Mouse (Mus musculus): ENCODE measurements around the gene Ddx17. TPM values are rescaled to one million over a fixed set of nuclear protein-coding genes. Genes with fewer than 3 reads are reported as not detected.

The Ddx17 gene
- polyA plus RNA-seq, 1 experiment from 2014 or later = 78.6 TPM

- Histone ChIP-seq H3K27me3 (replicated peaks; ENCODE audit: control insufficient read depth, insufficient read depth, low read length) (no peaks in the 10 kb centered on the region), H3K4me2 (ENCODE audit: low read length) (no peak overlapping the region), H3K4me1 (replicated peaks; ENCODE audit: control insufficient read depth, insufficient read depth, low read length) (peaks cover 17% of the 10 kb centered on the region), H3K9me3 (ENCODE audit: control insufficient read depth, low read length) (no peaks in the 10 kb centered on the region), H3K9ac (ENCODE audit: low read length) (no peak overlapping the region), H3K27ac (ENCODE audit: low read depth) (no peak overlapping the region), H3K36me3 (ENCODE audit: control insufficient read depth, insufficient read depth, low read length) (peaks cover 15% of the 10 kb centered on the region), H3K4me3 (ENCODE audit: low read depth, low read length) (no peak overlapping the region)
- ATAC-seq (replicated peaks; ENCODE audit: low FRiP score, low TSS enrichment, low read depth) (no peak), DNase-seq (ENCODE audit: low spot score) (no peak)
- 92% methylated on average over 2 of the region's 2 CpGs for WGBS
Measured at GRCm38 (mm10) chr15:79548226-79548625, 1.7 kb upstream of the Ddx17 start.

GRCm38 (mm10) chr15:79547289-79547820, 814 bp upstream of the Ddx17 start:
- peak overlapping the region; percentile 100 for H3K9ac ChIP-seq (ENCODE audit: low read length)
- H3K4me3 ChIP-seq (ENCODE audit: low read depth, low read length) = peak overlapping the region; percentile 98
- H3K4me2 ChIP-seq (ENCODE audit: low read length) = peak overlapping the region; percentile 98
- peak overlapping the region; percentile 98 for H3K27ac ChIP-seq (ENCODE audit: low read depth)
- no peak for ATAC-seq (replicated peaks; ENCODE audit: low FRiP score, low TSS enrichment, low read depth)
- H3K36me3 ChIP-seq (ENCODE audit: control insufficient read depth, insufficient read depth, low read length) = peaks cover 24% of the 10 kb centered on the region
- WGBS = 79% methylated on average over 17 of the region's 17 CpGs
- H3K27me3 ChIP-seq (replicated peaks; ENCODE audit: control insufficient read depth, insufficient read depth, low read length) = no peaks in the 10 kb centered on the region
- peaks cover 17% of the 10 kb centered on the region for H3K4me1 ChIP-seq (replicated peaks; ENCODE audit: control insufficient read depth, insufficient read depth, low read length)
- no peak for DNase-seq (ENCODE audit: low spot score)
- no peaks in the 10 kb centered on the region for H3K9me3 ChIP-seq (ENCODE audit: control insufficient read depth, low read length)

- Histone ChIP-seq H3K27ac (ENCODE audit: low read depth) (peak overlapping the region; percentile 98), H3K4me3 (ENCODE audit: low read depth, low read length) (peak overlapping the region; percentile 98), H3K4me2 (ENCODE audit: low read length) (peak overlapping the region; percentile 98), H3K36me3 (ENCODE audit: control insufficient read depth, insufficient read depth, low read length) (peaks cover 36% of the 10 kb centered on the region), H3K9me3 (ENCODE audit: control insufficient read depth, low read length) (no peaks in the 10 kb centered on the region), H3K4me1 (replicated peaks; ENCODE audit: control insufficient read depth, insufficient read depth, low read length) (peaks cover 17% of the 10 kb centered on the region), H3K27me3 (replicated peaks; ENCODE audit: control insufficient read depth, insufficient read depth, low read length) (no peaks in the 10 kb centered on the region), H3K9ac (ENCODE audit: low read length) (peak overlapping the region; percentile 100)
- ATAC-seq (replicated peaks; ENCODE audit: low FRiP score, low TSS enrichment, low read depth) (peak; percentile 74), DNase-seq (ENCODE audit: low spot score) (no peak)
- WGBS = 0% methylated on average over 52 of the region's 52 CpGs
Measured at GRCm38 (mm10) chr15:79545921-79546399, 581 bp downstream of the Ddx17 start.

- DNase-seq (ENCODE audit: low spot score) = no peak
- H3K9me3 ChIP-seq (ENCODE audit: control insufficient read depth, low read length) = no peaks in the 10 kb centered on the region
- peak overlapping the region; percentile 98 for H3K27ac ChIP-seq (ENCODE audit: low read depth)
- H3K4me3 ChIP-seq (ENCODE audit: low read depth, low read length) = peak overlapping the region; percentile 98
- peaks cover 17% of the 10 kb centered on the region for H3K4me1 ChIP-seq (replicated peaks; ENCODE audit: control insufficient read depth, insufficient read depth, low read length)
- 3% methylated on average over 3 of the region's 3 CpGs for WGBS
- ATAC-seq (replicated peaks; ENCODE audit: low FRiP score, low TSS enrichment, low read depth) = no peak
- H3K9ac ChIP-seq (ENCODE audit: low read length) = peak overlapping the region; percentile 100
- peaks cover 41% of the 10 kb centered on the region for H3K36me3 ChIP-seq (ENCODE audit: control insufficient read depth, insufficient read depth, low read length)
- H3K4me2 ChIP-seq (ENCODE audit: low read length) = peak overlapping the region; percentile 98
- no peaks in the 10 kb centered on the region for H3K27me3 ChIP-seq (replicated peaks; ENCODE audit: control insufficient read depth, insufficient read depth, low read length)
Measured at GRCm38 (mm10) chr15:79545496-79545895, 1.0 kb downstream of the Ddx17 start.

GRCm38 (mm10) chr15:79543968-79544367, 2.6 kb downstream of the Ddx17 start:
- Histone ChIP-seq H3K27me3 (replicated peaks; ENCODE audit: control insufficient read depth, insufficient read depth, low read length) (no peaks in the 10 kb centered on the region), H3K4me3 (ENCODE audit: low read depth, low read length) (peak overlapping the region; percentile 98; the same call in 1 of the 2 replicates), H3K27ac (ENCODE audit: low read depth) (no peak overlapping the region), H3K9ac (ENCODE audit: low read length) (no peak overlapping the region), H3K4me1 (replicated peaks; ENCODE audit: control insufficient read depth, insufficient read depth, low read length) (peaks cover 17% of the 10 kb centered on the region), H3K4me2 (ENCODE audit: low read length) (peak overlapping the region; percentile 98), H3K36me3 (ENCODE audit: control insufficient read depth, insufficient read depth, low read length) (peaks cover 56% of the 10 kb centered on the region), H3K9me3 (ENCODE audit: control insufficient read depth, low read length) (no peaks in the 10 kb centered on the region)
- DNase-seq (ENCODE audit: low spot score) = no peak
- 96% methylated on average over 3 of the region's 3 CpGs for WGBS
- no peak for ATAC-seq (replicated peaks; ENCODE audit: low FRiP score, low TSS enrichment, low read depth)

- no peak overlapping the region for H3K27ac ChIP-seq (ENCODE audit: low read depth)
- H3K36me3 ChIP-seq (ENCODE audit: control insufficient read depth, insufficient read depth, low read length) = peaks cover 100% of the 10 kb centered on the region
- H3K27me3 ChIP-seq (replicated peaks; ENCODE audit: control insufficient read depth, insufficient read depth, low read length) = no peaks in the 10 kb centered on the region
- H3K4me3 ChIP-seq (ENCODE audit: low read depth, low read length) = no peak overlapping the region
- no peak overlapping the region for H3K9ac ChIP-seq (ENCODE audit: low read length)
- H3K9me3 ChIP-seq (ENCODE audit: control insufficient read depth, low read length) = no peaks in the 10 kb centered on the region
- WGBS = 90% methylated on average over 3 of the region's 3 CpGs
- no peaks in the 10 kb centered on the region for H3K4me1 ChIP-seq (replicated peaks; ENCODE audit: control insufficient read depth, insufficient read depth, low read length)
- H3K4me2 ChIP-seq (ENCODE audit: low read length) = no peak overlapping the region
- ATAC-seq (replicated peaks; ENCODE audit: low FRiP score, low TSS enrichment, low read depth) = no peak
- no peak for DNase-seq (ENCODE audit: low spot score)
Measured at GRCm38 (mm10) chr15:79533796-79534195, 12.7 kb downstream of the Ddx17 start.

GRCm38 (mm10) chr15:79529935-79530334, 16.6 kb downstream of the Ddx17 start:
- H3K27me3 ChIP-seq (replicated peaks; ENCODE audit: control insufficient read depth, insufficient read depth, low read length) = no peaks in the 10 kb centered on the region
- WGBS = 76% methylated on average over 7 of the region's 7 CpGs
- H3K4me1 ChIP-seq (replicated peaks; ENCODE audit: control insufficient read depth, insufficient read depth, low read length) = no peaks in the 10 kb centered on the region
- no peak for DNase-seq (ENCODE audit: low spot score)
- no peak overlapping the region for H3K9ac ChIP-seq (ENCODE audit: low read length)
- H3K36me3 ChIP-seq (ENCODE audit: control insufficient read depth, insufficient read depth, low read length) = peaks cover 93% of the 10 kb centered on the region
- no peak overlapping the region for H3K27ac ChIP-seq (ENCODE audit: low read depth)
- no peaks in the 10 kb centered on the region for H3K9me3 ChIP-seq (ENCODE audit: control insufficient read depth, low read length)
- no peak for ATAC-seq (replicated peaks; ENCODE audit: low FRiP score, low TSS enrichment, low read depth)
- no peak overlapping the region for H3K4me2 ChIP-seq (ENCODE audit: low read length)
- H3K4me3 ChIP-seq (ENCODE audit: low read depth, low read length) = no peak overlapping the region

GRCm38 (mm10) chr15:79527991-79528639, 18.4 kb downstream of the Ddx17 start:
- Histone ChIP-seq H3K4me1 (replicated peaks; ENCODE audit: control insufficient read depth, insufficient read depth, low read length) (no peaks in the 10 kb centered on the region), H3K9me3 (ENCODE audit: control insufficient read depth, low read length) (no peaks in the 10 kb centered on the region), H3K4me2 (ENCODE audit: low read length) (no peak overlapping the region), H3K4me3 (ENCODE audit: low read depth, low read length) (no peak overlapping the region), H3K27ac (ENCODE audit: low read depth) (no peak overlapping the region), H3K9ac (ENCODE audit: low read length) (no peak overlapping the region), H3K27me3 (replicated peaks; ENCODE audit: control insufficient read depth, insufficient read depth, low read length) (no peaks in the 10 kb centered on the region), H3K36me3 (ENCODE audit: control insufficient read depth, insufficient read depth, low read length) (peaks cover 78% of the 10 kb centered on the region)
- WGBS = 64% methylated on average over 5 of the region's 5 CpGs
- ATAC-seq (replicated peaks; ENCODE audit: low FRiP score, low TSS enrichment, low read depth) (no peak), DNase-seq (ENCODE audit: low spot score) (no peak)

- H3K36me3 ChIP-seq (ENCODE audit: control insufficient read depth, insufficient read depth, low read length) = peaks cover 76% of the 10 kb centered on the region
- no peak for ATAC-seq (replicated peaks; ENCODE audit: low FRiP score, low TSS enrichment, low read depth)
Measured at GRCm38 (mm10) chr15:79527192-79527591, 19.3 kb downstream of the Ddx17 start.

More at GRCm38 (mm10) chr15:79527192-79527591, 19.3 kb downstream of the Ddx17 start:
- Histone ChIP-seq H3K9ac (ENCODE audit: low read length) (no peak overlapping the region), H3K27ac (ENCODE audit: low read depth) (no peak overlapping the region), H3K27me3 (replicated peaks; ENCODE audit: control insufficient read depth, insufficient read depth, low read length) (no peaks in the 10 kb centered on the region), H3K4me3 (ENCODE audit: low read depth, low read length) (no peak overlapping the region), H3K9me3 (ENCODE audit: control insufficient read depth, low read length) (no peaks in the 10 kb centered on the region), H3K4me1 (replicated peaks; ENCODE audit: control insufficient read depth, insufficient read depth, low read length) (no peaks in the 10 kb centered on the region), H3K4me2 (ENCODE audit: low read length) (no peak overlapping the region)
- no peak for DNase-seq (ENCODE audit: low spot score)
- 79% methylated on average over 4 of the region's 4 CpGs for WGBS
